Mouse (Mus musculus) heart, adult 18-20 months (tissue): ENCODE measurements around the gene Tmem199. TPM values are rescaled to one million over a fixed set of nuclear protein-coding genes. Genes with fewer than 3 reads are reported as not detected.
"Not testable (repeated sequence)": the region's sequence is repeated elsewhere in the genome, so short reads cannot be mapped to it uniquely, and the experiment has no call there.

Experiments
- DNase-seq, 2 experiments: peaks; one replicate each; pipeline ENCODE4 v3.0.0; 2021 to 2022; ENCODE audit warnings: mixed read lengths in 1 of 2
- long read RNA-seq, 2 experiments: library from polyadenylated mRNA; stranded (forward); transcript quantifications; one replicate each; pipeline ENCODE4 v2.0.0; 2021
- total RNA-seq, 2 experiments: library from RNA; stranded (reverse); gene quantifications; 2 replicates each; pipeline ENCODE4 v1.2.3; 2021

Tmem199 gene
- 10 to 100 TPM; 10.4 to 12.2 TPM for total RNA-seq
- long read RNA-seq, experiment 1, transcript Tmem199-201 (6 exons, 1,347 nt), result major isoform, 17 of 19 reads
- long read RNA-seq, experiment 1, partial matches to known transcripts, result 0 of 19 reads
- long read RNA-seq, experiment 1, other reads (novel, unspliced or antisense), result 2 of 19 reads
- long read RNA-seq, experiment 2, transcript Tmem199-201 (6 exons, 1,347 nt), result major isoform, 8 of 8 reads
- long read RNA-seq, experiment 2, partial matches to known transcripts, result 0 of 8 reads
- long read RNA-seq, experiment 2, other reads (novel, unspliced or antisense), result 0 of 8 reads

DNA sequence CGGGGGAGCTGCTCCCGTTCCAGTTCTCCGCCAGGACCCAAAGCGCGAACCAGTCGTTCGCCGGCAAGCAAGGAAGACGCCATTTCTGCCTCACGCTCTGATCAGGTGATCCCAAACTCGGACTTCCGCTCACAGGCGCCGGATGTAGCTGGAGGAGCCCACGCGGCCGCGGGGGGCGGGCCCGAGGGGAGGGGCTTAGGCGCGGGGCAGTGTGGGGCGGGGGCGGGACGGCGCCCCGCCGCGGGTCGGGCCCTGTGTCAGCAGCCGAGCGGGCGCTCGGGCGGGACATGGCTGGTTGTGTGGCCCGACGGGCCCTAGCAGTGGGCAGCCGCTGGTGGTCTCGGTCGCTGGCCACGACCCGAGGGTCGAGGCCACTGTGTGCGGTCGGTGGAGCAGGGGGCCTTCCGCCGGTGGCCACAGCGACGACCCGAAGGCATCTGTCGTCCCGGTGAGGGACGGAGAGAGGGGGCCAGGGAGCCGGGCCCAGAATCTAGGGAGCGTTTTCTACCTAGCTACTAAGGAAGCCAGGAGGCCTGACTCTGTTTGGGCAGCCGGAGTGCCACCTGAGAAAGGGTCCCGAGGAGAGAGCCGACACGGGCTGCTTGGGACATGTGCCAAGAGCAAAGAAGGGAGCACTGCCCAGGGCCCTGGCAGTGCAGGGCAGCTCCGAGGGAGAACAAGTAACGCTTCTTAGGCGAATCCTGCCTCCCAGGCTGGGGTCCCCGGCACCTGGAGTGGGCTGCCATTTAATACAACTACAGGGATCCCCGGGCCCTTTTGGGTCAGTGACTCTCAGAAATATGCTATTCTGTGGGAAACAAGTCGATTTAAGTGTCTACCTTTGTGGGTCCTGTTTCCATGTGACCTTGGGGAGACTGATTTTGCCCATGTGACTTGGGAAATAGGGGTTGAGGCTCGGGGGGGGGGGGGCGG lies at the start of gene Tmem199, which contains the start of gene Poldip2:
Gene Tmem199, minus strand, starts transcription at position 148 of the 933 bp plus-strand sequence.
Gene Poldip2, plus strand, starts transcription at position 169 of the 933 bp plus-strand sequence.
- DNase-seq, result peak; percentile 92 to 93

GRCm38 (mm10) chr11:78560447-78560846 lies 48.5 kb upstream of the Tmem199 start:
- DNase-seq, result peak; percentile 80 to 81

DNA sequence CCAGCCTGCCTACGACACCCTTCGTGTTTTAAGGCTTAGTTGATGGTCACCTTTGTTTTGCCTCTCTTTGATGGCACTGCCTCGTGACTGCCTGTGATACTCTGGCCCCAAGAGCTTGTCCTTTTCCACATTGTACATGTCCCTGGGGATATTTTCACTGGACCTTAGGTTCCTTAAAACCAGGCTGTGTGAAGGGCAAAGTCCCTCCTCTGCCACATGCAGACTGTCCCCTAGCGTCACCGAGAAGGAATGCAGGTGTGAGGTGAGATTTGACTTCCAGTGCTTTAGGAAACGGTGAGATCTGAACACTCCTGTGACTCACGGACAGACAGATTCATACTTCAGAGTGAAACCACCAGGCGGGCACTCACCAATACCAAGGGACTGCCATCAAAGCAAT lies 45.3 kb upstream of the Tmem199 start:
- no peak for DNase-seq

- DNase-seq, result no peak
Observed at GRCm38 (mm10) chr11:78556070-78556469, 44.1 kb upstream of the Tmem199 start.

- DNase-seq, result peak in 1 of 2 experiments; percentile 14
Observed at GRCm38 (mm10) chr11:78555623-78556022, 43.7 kb upstream of the Tmem199 start.

DNA sequence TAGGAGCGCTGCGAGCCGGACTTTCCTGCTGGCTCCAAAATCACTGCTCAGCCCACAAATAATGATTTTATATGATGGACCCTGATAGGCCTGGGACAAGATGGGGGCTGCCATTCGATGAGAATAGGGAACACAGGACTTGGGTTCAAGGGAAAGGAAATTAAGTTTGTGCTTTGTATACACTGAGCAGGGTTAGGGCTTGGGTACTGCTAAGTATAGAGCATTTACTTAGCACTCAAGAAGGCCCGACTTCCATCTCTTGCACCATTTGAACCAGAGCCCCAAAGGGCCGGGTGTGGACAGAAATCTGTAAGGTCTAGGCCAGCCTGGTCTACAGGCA lies 39.1 kb upstream of the Tmem199 start:
- no peak for DNase-seq

DNA sequence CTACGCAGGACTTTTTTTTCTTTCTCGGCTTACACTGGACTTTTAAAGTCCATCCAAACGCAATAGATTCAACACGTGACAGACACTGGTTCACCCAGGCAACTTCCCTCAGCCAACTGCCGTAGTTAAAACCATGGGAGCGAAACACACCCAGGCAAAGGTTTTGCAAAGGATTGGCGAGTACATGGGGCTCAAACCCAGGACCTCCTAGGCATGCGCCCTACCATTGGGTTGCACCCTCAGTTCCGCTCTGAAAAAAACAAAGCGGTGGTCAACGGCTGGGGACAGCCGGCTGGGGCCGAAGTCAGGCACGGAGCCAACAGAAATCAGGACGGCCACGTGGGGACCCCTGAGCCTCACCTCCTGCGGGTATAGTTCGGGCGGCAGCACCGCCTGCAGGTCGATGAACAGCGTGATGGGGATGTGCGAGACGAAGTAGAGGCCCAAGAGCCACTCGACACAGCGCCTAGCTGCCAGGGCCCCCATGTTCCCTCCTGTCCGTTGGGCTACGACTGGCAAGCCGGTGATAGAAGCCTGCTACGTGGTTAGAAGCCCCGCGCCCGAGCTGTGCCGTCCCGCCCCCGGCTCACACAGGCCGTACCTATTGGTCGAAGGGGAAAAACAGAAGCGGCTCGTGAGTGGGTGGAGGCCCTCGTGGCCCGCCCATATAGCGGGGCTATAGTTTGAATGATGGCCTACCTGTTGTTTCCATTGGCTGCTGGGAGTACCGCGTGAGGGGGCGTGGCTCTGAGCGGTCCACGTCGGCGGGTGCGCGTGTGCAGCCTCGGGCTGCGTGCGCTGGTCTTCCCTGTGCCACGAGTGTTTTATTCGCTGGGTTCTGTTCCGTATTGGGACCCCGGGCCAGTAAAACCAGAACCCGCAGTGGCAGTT lies 38.4 kb upstream of the Tmem199 start, which contains the start of gene Tmem97:
Gene Tmem97, minus strand, starts transcription at position 610 of the 891 bp plus-strand sequence.
- peak; percentile 95 to 97 for DNase-seq

DNA sequence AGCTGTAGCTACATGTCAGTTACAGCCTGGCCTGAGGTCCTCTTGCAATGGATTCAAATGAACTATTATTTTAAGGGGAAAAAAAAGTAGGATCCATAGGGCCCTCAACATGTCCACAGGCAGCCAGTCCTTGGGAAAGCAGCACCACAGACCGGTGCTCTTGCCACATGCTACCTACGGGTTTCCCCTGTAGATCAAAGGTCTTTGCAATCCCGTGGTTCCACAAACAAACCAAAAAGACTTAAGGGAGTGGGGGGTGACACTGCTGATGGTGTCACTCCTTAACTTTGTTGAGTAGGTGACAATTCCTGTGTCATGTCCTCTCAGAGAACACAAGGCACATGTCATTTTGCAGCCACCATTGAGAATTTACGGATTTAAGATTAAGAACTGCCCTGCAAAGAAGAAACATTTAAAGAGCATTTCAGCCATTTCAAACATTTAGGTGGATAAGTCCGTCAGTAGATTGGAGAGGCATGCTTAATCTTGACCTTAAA lies 37.6 kb upstream of the Tmem199 start:
- DNase-seq, result no peak

GRCm38 (mm10) chr11:78547718-78548460 lies 35.9 kb upstream of the Tmem199 start:
- no peak for DNase-seq

- DNase-seq, result no peak
Observed at GRCm38 (mm10) chr11:78545181-78545580, 33.2 kb upstream of the Tmem199 start.

DNA sequence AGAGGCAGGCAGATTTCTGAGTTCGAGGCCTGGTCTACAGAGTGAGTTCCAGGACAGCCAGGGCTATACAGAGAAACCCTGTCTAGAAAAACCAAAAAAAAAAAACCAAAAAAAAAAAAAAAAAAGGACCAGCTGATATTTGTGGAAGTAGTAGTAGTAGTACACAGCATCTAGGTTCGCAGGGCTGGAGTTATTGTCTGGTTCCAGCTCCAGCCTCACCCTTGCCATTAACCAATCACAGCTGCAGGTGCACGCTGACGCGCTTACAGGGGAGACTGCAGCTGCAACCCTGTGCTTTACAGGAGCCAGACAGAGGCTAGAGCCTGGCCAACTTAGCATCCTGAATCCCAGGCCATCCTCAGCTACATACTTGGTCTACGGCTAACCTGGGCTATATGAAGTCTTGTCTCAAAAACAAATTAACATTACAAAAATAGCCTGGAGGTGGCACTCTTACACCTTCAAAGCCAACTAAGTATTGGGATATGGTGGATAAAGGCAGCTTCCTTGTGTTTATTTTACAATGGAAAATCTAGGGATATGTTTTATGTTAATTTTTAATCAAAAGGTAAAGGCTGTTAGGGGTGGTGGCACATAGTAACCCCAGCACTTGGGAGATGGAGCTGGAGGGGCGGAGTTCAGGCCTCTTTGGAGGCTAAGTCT lies 32.6 kb upstream of the Tmem199 start:
- DNase-seq, result no peak

DNA sequence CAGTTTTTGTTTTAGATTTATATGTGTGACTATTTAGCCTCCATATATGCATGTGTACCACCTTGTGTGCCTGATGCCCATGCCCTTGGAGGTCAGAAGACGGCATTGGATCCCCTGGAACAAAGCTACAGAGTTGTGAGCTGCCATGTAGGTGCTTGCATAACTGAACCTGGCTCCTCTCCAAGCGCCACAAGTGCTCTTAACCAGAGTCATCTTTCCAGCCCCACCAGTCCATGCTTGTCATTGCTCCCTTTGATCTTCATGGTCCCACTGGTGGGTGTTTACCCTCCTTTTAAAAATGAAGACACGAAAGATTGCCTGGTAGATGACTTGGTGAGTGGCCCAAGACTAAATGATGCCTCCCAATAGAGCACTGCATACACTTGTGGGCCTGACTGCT lies 28.4 kb upstream of the Tmem199 start:
- no peak for DNase-seq

- no peak for DNase-seq
Observed at GRCm38 (mm10) chr11:78536690-78537084, 24.7 kb upstream of the Tmem199 start.

DNA sequence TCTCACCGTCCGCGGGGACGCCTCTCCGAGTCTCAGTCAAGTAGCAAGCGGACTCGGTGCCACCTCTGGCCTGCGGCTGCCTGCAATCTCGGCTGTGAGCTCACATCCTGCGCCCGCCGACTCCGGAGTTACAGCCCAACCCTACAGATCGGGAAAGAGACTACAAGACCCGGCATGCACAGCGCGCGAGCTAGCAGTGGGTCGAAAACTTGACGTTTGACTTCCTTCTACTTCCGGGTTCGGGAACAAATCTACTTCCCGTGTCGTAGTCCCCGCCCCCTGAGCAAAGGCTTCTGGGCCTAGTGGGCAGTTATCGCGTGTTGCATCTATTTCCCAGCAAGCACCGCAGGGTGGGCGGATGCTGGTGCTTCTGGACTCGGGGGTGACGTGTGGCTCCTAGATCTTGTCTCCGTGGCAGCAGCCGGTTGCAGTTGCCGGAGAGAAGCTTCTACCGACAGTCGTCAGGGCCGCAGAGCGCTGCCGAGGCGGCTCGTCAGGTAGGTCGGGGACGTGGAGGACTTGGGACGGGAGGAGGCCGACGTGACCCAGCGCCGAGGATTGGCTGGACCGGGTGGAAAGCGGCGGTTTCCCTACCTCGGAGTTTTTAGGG lies 24.2 kb upstream of the Tmem199 start, which contains the start of the genes Tnfaip1 and Ift20:
Gene Tnfaip1, minus strand, starts transcription at position 253 of the 610 bp plus-strand sequence.
Gene Ift20, plus strand, starts transcription at position 282 of the 610 bp plus-strand sequence.
- DNase-seq, result peak; percentile 98 to 99

DNA sequence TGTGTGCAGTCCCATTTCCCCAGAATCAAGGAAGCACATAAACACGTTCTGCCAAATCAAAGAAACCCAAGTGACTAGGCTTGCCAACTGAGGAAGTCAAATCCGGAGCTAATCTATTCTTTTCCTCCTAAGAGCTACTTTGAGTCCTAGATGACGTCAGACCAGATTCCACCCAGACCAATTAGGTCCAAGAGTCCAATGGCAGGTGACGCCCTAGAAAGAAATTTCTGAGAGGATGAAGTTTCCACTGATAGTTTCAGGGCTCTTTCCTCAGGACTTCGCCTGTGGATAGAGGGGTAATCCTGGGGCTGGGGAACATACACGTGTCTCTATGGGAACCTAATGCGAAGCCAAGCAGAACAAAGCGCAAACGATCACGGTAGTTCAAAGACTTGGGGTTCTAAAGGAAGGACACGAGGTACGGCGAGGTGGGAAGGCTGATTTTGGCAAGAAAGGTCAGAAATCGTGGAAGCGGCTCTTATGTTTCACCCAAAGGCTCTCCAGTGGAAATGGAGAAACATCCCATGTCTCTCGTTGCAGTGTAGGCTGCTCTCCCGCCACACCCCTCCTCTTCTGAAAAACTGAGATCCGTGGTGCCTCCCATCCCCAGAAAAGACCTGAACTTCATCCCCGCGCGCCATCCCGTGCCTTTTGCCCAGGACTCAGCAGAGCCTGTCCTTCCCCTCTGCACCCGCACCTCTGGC lies 23.6 kb upstream of the Tmem199 start:
- DNase-seq, result peak; percentile 67 to 81

- no peak for DNase-seq
Observed at GRCm38 (mm10) chr11:78534516-78534915, 22.5 kb upstream of the Tmem199 start.

DNA sequence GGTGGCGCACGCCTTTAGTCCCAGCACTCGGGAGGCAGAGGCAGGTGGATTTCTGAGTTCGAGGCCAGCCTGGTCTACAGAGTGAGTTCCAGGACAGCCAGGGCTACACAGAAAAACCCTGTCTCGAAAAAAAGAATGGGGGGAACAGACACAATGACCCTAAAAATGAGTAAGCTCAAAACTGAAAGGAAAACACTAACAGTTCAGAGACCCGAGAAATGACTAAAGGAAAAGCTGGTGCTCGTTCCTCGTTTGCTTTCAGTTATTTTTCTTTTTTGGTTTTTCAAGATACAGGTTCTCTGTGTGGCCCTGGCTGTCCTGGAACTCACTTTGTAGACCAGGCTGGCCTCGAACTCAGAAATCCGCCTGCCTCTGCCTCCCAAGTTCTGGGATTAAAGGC lies 19.5 kb upstream of the Tmem199 start:
- not testable (repeated sequence) for DNase-seq

- DNase-seq, result peak; percentile 78 to 87
Observed at GRCm38 (mm10) chr11:78531046-78531445, 19.1 kb upstream of the Tmem199 start.

- no peak for DNase-seq
Observed at GRCm38 (mm10) chr11:78530001-78530400, 18.0 kb upstream of the Tmem199 start.
